Mouse (Mus musculus) testis, adult 2 months (tissue): Measurements from ENCODE around the gene Lmntd1. TPM values are rescaled to one million over a fixed set of nuclear protein-coding genes. Genes with fewer than 3 reads are reported as not detected.

Experiments
- H3K27ac ChIP-seq: fragments of 200-500 bp; 2 replicates; pipeline ENCODE4 v1.5.1; 2012; ENCODE audit warnings: low read depth, low read length; ENCODE audit not compliant: control insufficient read depth, insufficient read depth
- H3K27me3 ChIP-seq: fragments of 200-500 bp; 2 replicates; pipeline ENCODE4 v1.6.1; 2012; ENCODE audit warnings: mild to moderate bottlenecking, low read length, moderate library complexity; ENCODE audit not compliant: control insufficient read depth, insufficient read depth
- H3K36me3 ChIP-seq: fragments of 200-500 bp; 2 replicates; pipeline ENCODE4 v1.6.1; 2012; ENCODE audit warnings: mild to moderate bottlenecking, low read length; ENCODE audit not compliant: control insufficient read depth, insufficient read depth
- H3K4me1 ChIP-seq: fragments of 200-500 bp; 2 replicates; pipeline ENCODE4 v1.6.1; 2012; ENCODE audit warnings: low read length; ENCODE audit not compliant: control insufficient read depth, insufficient read depth
- H3K4me3 ChIP-seq: fragments of 200-500 bp; 2 replicates; pipeline ENCODE4 v1.5.1; 2012; ENCODE audit warnings: low read depth, mild to moderate bottlenecking, low read length, moderate library complexity, mixed read lengths; ENCODE audit not compliant: control insufficient read depth
- CTCF ChIP-seq: fragments of 200-500 bp; IDR thresholded peaks from 2 replicates; pipeline ENCODE4 v1.5.1; 2012; ENCODE audit warnings: low read depth, mild to moderate bottlenecking, inconsistent platforms, low read length, moderate library complexity; ENCODE audit not compliant: control insufficient read depth, insufficient read depth, insufficient replicate concordance
- POLR2A ChIP-seq: fragments of 200-500 bp; IDR thresholded peaks from 2 replicates; pipeline ENCODE4 v1.6.1; 2012; ENCODE audit warnings: low read depth, mild to moderate bottlenecking, inconsistent platforms, low read length, moderate library complexity; ENCODE audit not compliant: control insufficient read depth
- polyA plus RNA-seq: library from polyadenylated mRNA; depleted of rRNA; stranded (reverse); fragments of >200 nt; gene quantifications from 2 replicates; pipeline ENCODE4 v1.2.3, GENCODE M21; 2012

The Lmntd1 gene
- polyA plus RNA-seq, 1 experiment = 37.9 TPM

DNA sequence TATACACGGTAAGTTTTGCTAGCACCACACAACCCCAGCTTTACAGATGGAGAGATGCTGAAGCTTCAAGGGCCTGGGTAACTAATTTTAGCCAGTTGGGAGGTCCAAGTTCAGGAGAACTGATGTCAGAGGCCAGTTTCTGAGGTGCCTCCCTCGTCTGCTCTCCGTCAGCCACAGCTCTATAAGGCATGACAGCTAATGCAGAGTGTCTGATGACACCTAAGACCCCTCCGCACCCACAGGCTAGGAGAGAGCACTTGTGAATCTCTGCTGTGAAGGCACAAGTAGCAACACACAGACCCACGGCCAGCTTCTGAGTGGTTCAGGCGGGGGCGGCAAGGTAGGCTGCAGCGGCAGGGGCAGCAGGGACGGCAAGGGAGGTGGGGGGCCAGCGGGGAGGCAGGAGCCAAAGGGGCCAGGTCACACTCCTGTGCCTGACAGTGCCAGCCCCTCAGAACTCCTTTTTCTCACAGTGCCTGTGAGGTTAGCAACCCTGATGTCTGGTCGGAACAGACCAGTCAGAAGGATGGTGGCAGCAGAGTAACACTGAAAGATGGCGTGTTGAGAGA lies 151.4 kb downstream of the Lmntd1 start:
- Histone ChIP-seq H3K4me1 (no peaks in the 10 kb centered on the region), H3K27me3 (no peaks in the 10 kb centered on the region), H3K27ac (no peak overlapping the region), H3K36me3 (no peaks in the 10 kb centered on the region), H3K4me3 (no peak overlapping the region)
- TF ChIP-seq CTCF (no peak), POLR2A (no peak)

DNA sequence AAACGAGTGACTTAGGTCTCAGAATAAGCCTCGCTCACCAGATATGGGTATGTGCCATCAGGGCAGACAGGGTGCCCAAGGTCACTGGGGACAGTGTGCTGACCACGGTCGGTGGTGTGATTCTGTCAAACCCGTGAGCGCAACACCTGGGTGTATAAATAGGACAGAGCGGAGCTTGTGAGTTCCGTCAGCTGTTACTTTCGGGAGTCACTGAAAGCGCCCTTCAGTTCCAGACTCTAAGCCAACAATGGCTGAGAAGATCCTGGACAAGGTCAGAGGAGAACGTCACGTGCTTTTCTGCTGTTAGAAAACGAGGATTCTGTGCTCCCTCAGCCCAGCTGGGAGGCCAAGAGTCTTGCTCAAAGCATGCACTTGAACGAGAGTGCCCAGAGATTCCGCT lies 157.1 kb downstream of the Lmntd1 start:
- no peak for TF ChIP-seq POLR2A
- TF ChIP-seq CTCF = no peak
- H3K27ac ChIP-seq = peak overlapping the region; percentile 10; the same call in 1 of the 2 replicates
- no peaks in the 10 kb centered on the region for H3K27me3 ChIP-seq
- H3K36me3 ChIP-seq = no peaks in the 10 kb centered on the region
- H3K4me3 ChIP-seq = no peak overlapping the region
- H3K4me1 ChIP-seq = no peaks in the 10 kb centered on the region

DNA sequence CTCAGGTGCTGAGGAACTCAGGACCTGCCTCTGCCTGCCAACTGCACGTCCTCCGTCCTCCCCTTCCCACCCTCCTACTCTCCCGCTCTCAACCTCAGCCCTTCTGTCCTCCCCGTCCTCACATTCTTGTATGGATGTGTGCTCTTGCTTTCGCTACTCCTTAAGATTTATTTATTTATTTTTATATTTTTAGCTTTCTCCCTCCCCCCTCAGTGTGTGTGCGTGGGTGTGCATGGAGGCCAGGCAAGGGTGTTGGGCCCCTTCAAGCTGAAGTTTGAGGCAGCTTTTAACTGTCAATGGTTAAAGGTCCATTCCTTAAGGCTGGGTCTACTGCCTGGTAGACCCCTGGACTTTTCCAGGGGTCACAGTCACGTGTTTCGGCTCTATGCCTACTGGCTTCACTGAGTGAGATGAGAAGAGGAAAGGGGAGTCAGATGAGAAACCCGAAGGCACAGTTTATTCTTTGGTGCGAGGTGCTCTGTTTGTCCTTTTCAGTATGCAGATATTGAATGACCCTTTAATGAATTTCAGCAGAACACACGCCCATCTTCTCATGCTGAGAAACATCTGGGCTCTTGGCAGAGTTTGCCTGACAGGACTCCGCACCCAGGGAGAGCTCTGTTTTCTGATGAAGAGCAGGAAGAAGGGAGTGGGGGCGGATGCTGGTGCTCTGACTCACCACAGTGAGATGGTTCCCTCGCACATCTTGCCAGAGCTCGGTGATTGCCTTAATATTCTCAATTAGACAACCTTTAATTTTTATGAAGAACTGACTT lies 163.3 kb downstream of the Lmntd1 start:
- H3K27ac ChIP-seq = no peak overlapping the region
- H3K4me3 ChIP-seq = no peak overlapping the region
- no peaks in the 10 kb centered on the region for H3K36me3 ChIP-seq
- TF ChIP-seq POLR2A (no peak), CTCF (no peak)
- no peaks in the 10 kb centered on the region for H3K4me1 ChIP-seq
- no peaks in the 10 kb centered on the region for H3K27me3 ChIP-seq

DNA sequence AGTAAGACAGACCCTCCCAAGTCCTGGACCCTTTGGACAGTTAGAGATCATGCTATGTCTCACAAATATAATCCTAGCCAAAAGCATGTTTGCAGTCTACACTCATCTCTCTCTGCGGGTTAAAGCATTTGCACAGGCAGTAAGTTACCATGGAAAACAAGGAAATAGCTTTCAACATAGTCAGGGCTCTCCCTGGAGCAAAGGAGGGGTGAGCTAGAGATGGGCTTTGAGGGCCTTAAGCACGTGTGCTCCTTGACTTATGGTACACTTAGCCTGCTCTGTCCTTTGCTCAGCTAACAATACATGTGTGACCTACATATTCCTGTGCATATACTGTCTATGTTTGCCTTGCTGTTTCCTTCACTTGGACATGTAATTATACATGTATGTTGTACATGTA lies 165.8 kb downstream of the Lmntd1 start:
- Histone ChIP-seq H3K27ac (no peak overlapping the region), H3K4me3 (no peak overlapping the region), H3K36me3 (no peaks in the 10 kb centered on the region), H3K27me3 (no peaks in the 10 kb centered on the region), H3K4me1 (no peaks in the 10 kb centered on the region)
- TF ChIP-seq CTCF (no peak), POLR2A (no peak)

DNA sequence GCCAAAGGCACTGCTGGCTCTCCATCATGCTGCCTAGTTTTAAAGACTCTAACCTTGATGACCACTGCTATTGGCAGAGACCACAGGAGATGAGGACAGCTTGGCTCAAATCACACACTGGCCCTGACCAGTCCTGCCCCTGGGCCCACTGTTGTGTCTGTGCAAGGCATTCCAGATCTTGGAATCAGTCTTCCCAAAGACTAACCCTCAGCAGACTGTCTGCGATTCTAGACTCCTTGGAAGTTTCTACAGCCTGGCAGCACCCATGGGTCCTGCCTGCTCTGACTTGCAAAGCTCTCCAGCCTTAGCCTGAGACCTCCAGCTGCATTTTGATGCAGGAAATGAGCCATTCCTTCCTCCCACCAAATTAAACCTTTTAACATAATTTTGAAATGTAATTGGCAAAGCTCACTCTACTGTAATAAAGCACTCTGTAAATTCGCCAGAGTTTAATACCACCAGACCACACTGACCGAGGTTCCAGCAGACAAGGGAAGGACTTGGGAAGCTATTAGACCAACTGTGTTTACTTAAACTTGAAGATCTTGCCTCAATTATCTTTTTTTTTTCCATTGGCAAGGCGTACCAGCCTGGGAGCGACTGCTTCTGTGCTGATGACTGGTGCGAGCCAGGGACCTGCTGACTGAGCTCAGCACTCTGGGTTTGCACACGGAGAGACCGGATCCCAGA lies 168.2 kb downstream of the Lmntd1 start:
- H3K4me1 ChIP-seq = no peaks in the 10 kb centered on the region
- no peaks in the 10 kb centered on the region for H3K27me3 ChIP-seq
- peak overlapping the region; percentile 40; the same call in 1 of the 2 replicates for H3K27ac ChIP-seq
- TF ChIP-seq POLR2A = no peak
- no peak for TF ChIP-seq CTCF
- H3K4me3 ChIP-seq = no peak overlapping the region
- H3K36me3 ChIP-seq = no peaks in the 10 kb centered on the region

GRCm38 (mm10) chr6:145445380-145445779 lies 168.7 kb downstream of the Lmntd1 start:
- TF ChIP-seq CTCF (no peak), POLR2A (no peak)
- no peaks in the 10 kb centered on the region for H3K27me3 ChIP-seq
- no peak overlapping the region for H3K4me3 ChIP-seq
- H3K4me1 ChIP-seq = no peaks in the 10 kb centered on the region
- H3K36me3 ChIP-seq = no peaks in the 10 kb centered on the region
- no peak overlapping the region for H3K27ac ChIP-seq

- TF ChIP-seq CTCF (peak; percentile 53; the same call in 1 of the 2 replicates), POLR2A (no peak)
- H3K27me3 ChIP-seq = no peaks in the 10 kb centered on the region
Observed at GRCm38 (mm10) chr6:145442786-145443185, 171.3 kb downstream of the Lmntd1 start.

More at GRCm38 (mm10) chr6:145442786-145443185, 171.3 kb downstream of the Lmntd1 start:
- Histone ChIP-seq H3K4me1 (no peaks in the 10 kb centered on the region), H3K36me3 (no peaks in the 10 kb centered on the region), H3K4me3 (no peak overlapping the region), H3K27ac (no peak overlapping the region)
